Mouse (Mus musculus) E14TG2a.4 (cell line): Measurements from ENCODE around the gene Mta3.

Source experiments
- CTCF ChIP-seq: conservative IDR thresholded peaks from 2 replicates; pipeline ENCODE4 v1.5.1; 2014; ENCODE audit warnings: low read length
- NANOG ChIP-seq: IDR thresholded peaks from 2 replicates; pipeline ENCODE4 v1.6.1; 2014; ENCODE audit warnings: borderline replicate concordance, low read length, mixed read lengths

- TF ChIP-seq CTCF, result no peak
- no peak for TF ChIP-seq NANOG
These were observed 33.3 kb upstream of the Mta3 start for GRCm38 (mm10) chr17:83672685-83673084.
